Mouse (Mus musculus): ENCODE results near the gene Prpf4. TPM values are rescaled to one million over a fixed set of nuclear protein-coding genes. Genes with fewer than 3 reads are reported as not detected.

Prpf4 gene
- polyA plus RNA-seq, 1 experiment from 2014 or later, result 9.6 TPM

- TF ChIP-seq EP300 (IDR thresholded peaks at IDR 0.05) (no peak), CTCF (IDR thresholded peaks at IDR 0.05) (no peak)
- Histone ChIP-seq H3K4me2 (replicated peaks; ENCODE audit: low read depth, low read length) (no peak overlapping the region), H3K4me1 (ENCODE audit: insufficient read depth, low read depth, low read length) (no peaks in the 10 kb centered on the region), H3K27me3 (replicated peaks; ENCODE audit: insufficient read depth, low read length) (no peaks in the 10 kb centered on the region), H3K36me3 (ENCODE audit: insufficient read depth, low read length) (no peaks in the 10 kb centered on the region), H3K9ac (replicated peaks; ENCODE audit: low read depth) (no peak overlapping the region), H3K9me3 (ENCODE audit: low read length) (no peaks in the 10 kb centered on the region), H3K4me3 (ENCODE audit: low read depth, low read length) (no peak overlapping the region), H3K27ac (ENCODE audit: low read length) (no peak overlapping the region)
- no peak for DNase-seq (ENCODE audit: low spot score)
- 65% methylated on average over 1 of the region's 1 CpGs for whole genome bisulfite sequencing
- no peak for ATAC-seq
Observed at GRCm38 (mm10) chr4:62372410-62372809, 36.2 kb upstream of the Prpf4 start.

- Histone ChIP-seq H3K27ac (ENCODE audit: low read length) (no peak overlapping the region), H3K9ac (replicated peaks; ENCODE audit: low read depth) (no peak overlapping the region), H3K27me3 (replicated peaks; ENCODE audit: insufficient read depth, low read length) (no peaks in the 10 kb centered on the region), H3K36me3 (ENCODE audit: insufficient read depth, low read length) (no peaks in the 10 kb centered on the region), H3K9me3 (ENCODE audit: low read length) (no peaks in the 10 kb centered on the region), H3K4me1 (ENCODE audit: insufficient read depth, low read depth, low read length) (no peaks in the 10 kb centered on the region), H3K4me2 (replicated peaks; ENCODE audit: low read depth, low read length) (no peak overlapping the region), H3K4me3 (ENCODE audit: low read depth, low read length) (no peak overlapping the region)
- TF ChIP-seq CTCF (IDR thresholded peaks at IDR 0.05), result no peak
- no peak for TF ChIP-seq EP300 (IDR thresholded peaks at IDR 0.05)
- DNase-seq (ENCODE audit: low spot score) (no peak), ATAC-seq (no peak)
- 82% methylated on average over 9 of the region's 9 CpGs for WGBS
Observed at GRCm38 (mm10) chr4:62372818-62373520, 35.6 kb upstream of the Prpf4 start.

- no peak overlapping the region for H3K4me3 ChIP-seq (ENCODE audit: low read depth, low read length)
- H3K4me2 ChIP-seq (replicated peaks; ENCODE audit: low read depth, low read length), result no peak overlapping the region
- ATAC-seq (no peak), DNase-seq (ENCODE audit: low spot score) (no peak)
- no peaks in the 10 kb centered on the region for H3K27me3 ChIP-seq (replicated peaks; ENCODE audit: insufficient read depth, low read length)
- no peak overlapping the region for H3K9ac ChIP-seq (replicated peaks; ENCODE audit: low read depth)
- 34% methylated on average over 7 of the region's 7 CpGs for WGBS
- no peaks in the 10 kb centered on the region for H3K36me3 ChIP-seq (ENCODE audit: insufficient read depth, low read length)
- no peak overlapping the region for H3K27ac ChIP-seq (ENCODE audit: low read length)
- H3K9me3 ChIP-seq (ENCODE audit: low read length), result no peaks in the 10 kb centered on the region
- no peaks in the 10 kb centered on the region for H3K4me1 ChIP-seq (ENCODE audit: insufficient read depth, low read depth, low read length)
- no peak for TF ChIP-seq CTCF (IDR thresholded peaks at IDR 0.05)
- TF ChIP-seq EP300 (IDR thresholded peaks at IDR 0.05), result no peak
Observed at GRCm38 (mm10) chr4:62373668-62374067, 34.9 kb upstream of the Prpf4 start.

- no peak for TF ChIP-seq CTCF (IDR thresholded peaks at IDR 0.05)
- no peak for TF ChIP-seq EP300 (IDR thresholded peaks at IDR 0.05)
- Histone ChIP-seq H3K9ac (replicated peaks; ENCODE audit: low read depth) (no peak overlapping the region), H3K27ac (ENCODE audit: low read length) (no peak overlapping the region), H3K9me3 (ENCODE audit: low read length) (no peaks in the 10 kb centered on the region), H3K4me3 (ENCODE audit: low read depth, low read length) (no peak overlapping the region), H3K4me1 (ENCODE audit: insufficient read depth, low read depth, low read length) (no peaks in the 10 kb centered on the region), H3K36me3 (ENCODE audit: insufficient read depth, low read length) (no peaks in the 10 kb centered on the region), H3K4me2 (replicated peaks; ENCODE audit: low read depth, low read length) (no peak overlapping the region), H3K27me3 (replicated peaks; ENCODE audit: insufficient read depth, low read length) (no peaks in the 10 kb centered on the region)
- ATAC-seq (no peak), DNase-seq (ENCODE audit: low spot score) (peak; percentile 20)
- WGBS, result 49% methylated on average over 4 of the region's 4 CpGs
Observed at GRCm38 (mm10) chr4:62374342-62374741, 34.3 kb upstream of the Prpf4 start.

GRCm38 (mm10) chr4:62376123-62376522, 32.5 kb upstream of the Prpf4 start:
- H3K4me1 ChIP-seq (ENCODE audit: insufficient read depth, low read depth, low read length), result no peaks in the 10 kb centered on the region
- H3K9me3 ChIP-seq (ENCODE audit: low read length), result no peaks in the 10 kb centered on the region
- DNase-seq (ENCODE audit: low spot score) (no peak), ATAC-seq (no peak)
- H3K9ac ChIP-seq (replicated peaks; ENCODE audit: low read depth), result no peak overlapping the region
- H3K36me3 ChIP-seq (ENCODE audit: insufficient read depth, low read length), result no peaks in the 10 kb centered on the region
- H3K4me2 ChIP-seq (replicated peaks; ENCODE audit: low read depth, low read length), result no peak overlapping the region
- H3K4me3 ChIP-seq (ENCODE audit: low read depth, low read length), result no peak overlapping the region
- no peak for TF ChIP-seq CTCF (IDR thresholded peaks at IDR 0.05)
- TF ChIP-seq EP300 (IDR thresholded peaks at IDR 0.05), result no peak
- H3K27ac ChIP-seq (ENCODE audit: low read length), result no peak overlapping the region
- WGBS, result 66% methylated on average over 2 of the region's 2 CpGs
- no peaks in the 10 kb centered on the region for H3K27me3 ChIP-seq (replicated peaks; ENCODE audit: insufficient read depth, low read length)

- no peak overlapping the region for H3K9ac ChIP-seq (replicated peaks; ENCODE audit: low read depth)
- DNase-seq (ENCODE audit: low spot score), result no peak
- H3K36me3 ChIP-seq (ENCODE audit: insufficient read depth, low read length), result no peaks in the 10 kb centered on the region
- no peak overlapping the region for H3K4me3 ChIP-seq (ENCODE audit: low read depth, low read length)
- H3K9me3 ChIP-seq (ENCODE audit: low read length), result no peaks in the 10 kb centered on the region
- H3K27me3 ChIP-seq (replicated peaks; ENCODE audit: insufficient read depth, low read length), result no peaks in the 10 kb centered on the region
- TF ChIP-seq EP300 (IDR thresholded peaks at IDR 0.05) (no peak), CTCF (IDR thresholded peaks at IDR 0.05) (no peak)
- H3K4me1 ChIP-seq (ENCODE audit: insufficient read depth, low read depth, low read length), result no peaks in the 10 kb centered on the region
- no peak for ATAC-seq
- H3K27ac ChIP-seq (ENCODE audit: low read length), result no peak overlapping the region
- WGBS, result 66% methylated on average over 9 of the region's 9 CpGs
- H3K4me2 ChIP-seq (replicated peaks; ENCODE audit: low read depth, low read length), result no peak overlapping the region
Observed at GRCm38 (mm10) chr4:62379724-62380381, 28.7 kb upstream of the Prpf4 start.
